Mouse (Mus musculus): ENCODE results near the gene Bcan.

DNA sequence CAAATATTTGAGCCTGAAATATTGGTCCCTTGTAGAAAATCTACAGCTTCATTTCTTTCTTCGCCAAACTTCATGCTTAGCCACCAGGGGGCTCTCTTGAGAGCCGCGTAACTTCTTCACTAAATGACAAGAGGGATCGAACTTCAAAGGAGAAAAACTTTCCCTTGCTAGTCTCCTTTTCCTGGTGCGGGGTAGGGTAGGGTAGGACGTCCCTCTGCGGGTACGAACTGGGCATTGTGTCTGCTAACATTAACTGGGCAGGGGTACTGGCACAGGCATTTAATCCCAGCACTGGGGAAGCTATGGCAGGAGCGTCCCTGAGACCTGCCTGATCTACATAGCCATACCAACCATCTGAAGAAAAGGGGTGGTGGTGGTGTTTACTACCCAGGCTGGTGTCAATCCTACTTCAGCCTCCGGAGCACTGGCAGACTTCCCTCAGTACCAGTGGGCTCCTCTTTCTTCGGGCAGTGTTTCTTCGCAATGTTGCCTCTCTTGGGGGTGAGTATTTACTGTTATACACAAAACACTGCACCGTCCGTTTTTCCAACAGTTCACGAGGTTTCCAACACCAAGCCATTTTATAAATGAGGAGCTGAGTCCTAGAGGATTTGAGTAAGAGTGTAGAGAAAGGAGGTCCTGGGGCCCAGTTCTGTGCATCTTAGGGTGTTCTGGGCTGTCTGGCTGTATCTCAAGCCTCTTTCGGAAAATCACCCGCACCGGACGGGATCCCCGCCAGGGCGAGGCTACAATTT is 29.7 kb downstream of the Bcan start:
- TF ChIP-seq CTCF (IDR thresholded peaks at IDR 0.05; ENCODE audit: low read depth, low read length), result peak; percentile 27; the same call in 1 of the 2 replicates
- TF ChIP-seq TAL1 (conservative IDR thresholded peaks at IDR 0.05; ENCODE audit: low read depth, low read length), result no peak
